Mouse (Mus musculus) G1E (cell line): ENCODE results near the gene Pcp4.

Experiments used
- CTCF ChIP-seq: IDR thresholded peaks from 2 replicates; pipeline ENCODE4 v1.5.1; 2012; ENCODE audit warnings: low read depth, low read length, inconsistent platforms, mixed read lengths
- GATA1 ChIP-seq: IDR thresholded peaks from 2 replicates; pipeline ENCODE4 v1.6.1; 2012; ENCODE audit warnings: borderline replicate concordance, low read length, inconsistent platforms, mixed read lengths
- POLR2AphosphoS5 ChIP-seq: IDR thresholded peaks from 2 replicates; pipeline ENCODE4 v1.6.1; 2012; ENCODE audit warnings: low read depth, low read length, inconsistent platforms; ENCODE audit not compliant: insufficient replicate concordance
- TAL1 ChIP-seq: conservative IDR thresholded peaks from 2 replicates; pipeline ENCODE4 v1.6.1; 2012; ENCODE audit warnings: low read depth, low read length, inconsistent platforms, mixed read lengths

GRCm38 (mm10) chr16:96425044-96425443 is 42.4 kb upstream of the Pcp4 start:
- TF ChIP-seq CTCF (no peak), POLR2AphosphoS5 (no peak), GATA1 (no peak), TAL1 (no peak)
